Mouse (Mus musculus) CD4-positive, CD25-positive, alpha-beta regulatory T cell, adult 4 months (primary cell): Measurements from ENCODE around the gene Pfas. TPM values are rescaled to one million over a fixed set of nuclear protein-coding genes. Genes with fewer than 3 reads are reported as not detected.
"Not testable (repeated sequence)": the region's sequence is repeated elsewhere in the genome, so short reads cannot be mapped to it uniquely, and the experiment has no call there.

Source experiments
- ATAC-seq: one replicate; pipeline ENCODE4 v1.8.0; 2017
- polyA plus RNA-seq, 2 experiments: library from polyadenylated mRNA; unstranded; fragments of 100-300 nt; shearing (Covaris generic); gene quantifications; one replicate each; pipeline ENCODE4 v1.2.1; 2017

Gene Pfas
- polyA plus RNA-seq, 2 experiments from 2014 or later, result 20.2 to 33.9 TPM

GRCm38 (mm10) chr11:68970232-68970631 is 38.0 kb downstream of the Pfas start:
- no peak for ATAC-seq

- no peak for ATAC-seq
These were observed 39.5 kb downstream of the Pfas start for GRCm38 (mm10) chr11:68968752-68969151.

- peak; percentile 95 for ATAC-seq
These were observed 40.6 kb downstream of the Pfas start, which contains the start of gene Slc25a35 for GRCm38 (mm10) chr11:68967337-68968282. Gene Slc25a35, plus strand, starts transcription at chr11:68968131.

- ATAC-seq, result no peak
These were observed 41.7 kb downstream of the Pfas start for GRCm38 (mm10) chr11:68966554-68966953.

GRCm38 (mm10) chr11:68965845-68966244 is 42.4 kb downstream of the Pfas start:
- ATAC-seq, result peak; percentile 21

GRCm38 (mm10) chr11:68965050-68965449 is 43.2 kb downstream of the Pfas start:
- no peak for ATAC-seq

GRCm38 (mm10) chr11:68963405-68963804 is 44.9 kb downstream of the Pfas start:
- no peak for ATAC-seq

GRCm38 (mm10) chr11:68962159-68962558 is 46.1 kb downstream of the Pfas start:
- ATAC-seq, result not testable (repeated sequence)

GRCm38 (mm10) chr11:68961596-68961995 is 46.7 kb downstream of the Pfas start:
- ATAC-seq, result no peak

GRCm38 (mm10) chr11:68957971-68958370 is 50.3 kb downstream of the Pfas start:
- no peak for ATAC-seq

- ATAC-seq, result no peak
These were observed 51.0 kb downstream of the Pfas start, which contains the start of gene Arhgef15 for GRCm38 (mm10) chr11:68957308-68957707. Gene Arhgef15, minus strand, starts transcription at chr11:68957480.

- ATAC-seq, result no peak
These were observed 51.6 kb downstream of the Pfas start for GRCm38 (mm10) chr11:68956697-68957096.

- ATAC-seq, result no peak
These were observed 52.2 kb downstream of the Pfas start for GRCm38 (mm10) chr11:68956107-68956506.

GRCm38 (mm10) chr11:68955473-68955872 is 52.8 kb downstream of the Pfas start:
- ATAC-seq, result no peak

- no peak for ATAC-seq
These were observed 53.9 kb downstream of the Pfas start for GRCm38 (mm10) chr11:68954408-68954807.

- no peak for ATAC-seq
These were observed 54.4 kb downstream of the Pfas start for GRCm38 (mm10) chr11:68953903-68954302.

- no peak for ATAC-seq
These were observed 60.7 kb downstream of the Pfas start for GRCm38 (mm10) chr11:68947542-68947993.

- ATAC-seq, result no peak
These were observed 61.3 kb downstream of the Pfas start for GRCm38 (mm10) chr11:68946806-68947440.

- no peak for ATAC-seq
These were observed 62.3 kb downstream of the Pfas start for GRCm38 (mm10) chr11:68946001-68946400.

- ATAC-seq, result no peak
These were observed 63.0 kb downstream of the Pfas start for GRCm38 (mm10) chr11:68945245-68945644.

GRCm38 (mm10) chr11:68942731-68943130 is 65.5 kb downstream of the Pfas start:
- ATAC-seq, result no peak

GRCm38 (mm10) chr11:68940516-68940915 is 67.7 kb downstream of the Pfas start:
- ATAC-seq, result no peak
